Mouse (Mus musculus) stomach, postnatal 0 days (tissue): ENCODE data around the gene Emc7.
"Not testable (repeated sequence)": the region's sequence is repeated elsewhere in the genome, so short reads cannot be mapped to it uniquely, and the experiment has no call there.

Experiments used
- CTCF ChIP-seq: IDR thresholded peaks from 2 replicates; pipeline ENCODE4 v1.5.1; 2016; ENCODE audit warnings: antibody characterized with exemption, low read depth, mild to moderate bottlenecking, moderate library complexity
- EP300 ChIP-seq: optimal IDR thresholded peaks from 2 replicates; pipeline ENCODE3; 2016; ENCODE audit warnings: antibody characterized with exemption

GRCm38 (mm10) chr2:112428534-112428933, 26.3 kb upstream of the Emc7 start:
- TF ChIP-seq EP300, CTCF: not testable (repeated sequence)
